Mouse (Mus musculus): ENCODE results near the gene Mpc1. TPM values are rescaled to one million over a fixed set of nuclear protein-coding genes. Genes with fewer than 3 reads are reported as not detected.

Gene Mpc1
- polyA plus RNA-seq (2017; shearing (Covaris generic)): 175 TPM

DNA sequence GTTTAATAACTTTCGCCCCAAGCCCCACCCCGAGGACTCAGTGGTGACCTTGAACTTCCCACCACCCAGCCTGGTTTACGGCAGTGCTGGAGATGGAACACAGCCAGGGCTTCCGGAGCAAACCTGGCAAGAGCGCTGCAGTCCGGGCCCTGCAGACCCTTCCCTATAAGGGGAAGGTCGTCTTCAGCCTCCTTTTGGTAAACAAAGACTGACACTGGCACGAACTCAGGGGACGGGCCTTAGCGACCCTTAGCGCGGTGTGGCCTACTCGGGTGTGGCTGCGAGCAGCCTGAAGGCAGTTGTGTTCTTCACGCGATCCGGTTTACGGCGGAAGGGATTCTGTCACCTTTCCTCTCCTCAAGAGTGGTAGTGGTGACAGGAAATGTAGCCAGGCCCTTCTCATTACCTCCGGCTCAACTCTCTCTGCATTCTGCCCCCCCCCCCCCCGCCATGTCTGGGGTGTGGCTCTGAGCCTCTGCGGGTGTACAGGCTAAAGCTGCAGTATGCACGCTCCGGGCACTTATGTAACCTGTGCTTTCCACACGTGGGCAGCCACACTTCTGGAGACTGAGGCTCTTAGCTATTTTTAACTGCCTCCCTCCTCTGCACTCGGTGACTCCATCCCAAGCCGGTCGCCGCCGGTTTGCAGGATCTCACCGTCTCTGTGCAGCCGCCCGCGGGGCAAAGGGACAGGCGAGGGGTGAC, at the start of gene Mpc1:
Gene Mpc1, plus strand, starts transcription at position 84 of the 705 bp plus-strand sequence.

DNA sequence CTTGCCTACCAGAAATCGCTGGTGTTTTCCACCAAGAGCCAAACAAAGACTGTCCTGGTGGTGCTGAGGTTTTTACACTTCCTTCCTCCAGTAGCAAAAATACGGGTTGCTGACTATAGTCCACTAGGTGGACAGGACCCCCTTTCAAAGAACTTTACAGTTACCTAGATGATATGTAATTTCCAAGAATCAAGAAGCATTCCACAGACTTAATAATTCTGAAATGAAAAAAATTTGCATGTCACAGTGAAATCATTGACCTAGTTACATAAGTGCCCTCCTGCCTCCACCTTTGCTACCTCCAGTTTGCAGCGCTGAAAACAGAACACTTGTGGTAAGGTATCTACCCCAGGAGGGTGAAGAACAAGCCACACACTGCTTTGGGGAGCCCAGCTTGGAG, 47.0 kb upstream of the Mpc1 start, which contains the start of gene Ccr6:
Gene Ccr6, plus strand, starts transcription at position 301 of the 400 bp plus-strand sequence.

DNA sequence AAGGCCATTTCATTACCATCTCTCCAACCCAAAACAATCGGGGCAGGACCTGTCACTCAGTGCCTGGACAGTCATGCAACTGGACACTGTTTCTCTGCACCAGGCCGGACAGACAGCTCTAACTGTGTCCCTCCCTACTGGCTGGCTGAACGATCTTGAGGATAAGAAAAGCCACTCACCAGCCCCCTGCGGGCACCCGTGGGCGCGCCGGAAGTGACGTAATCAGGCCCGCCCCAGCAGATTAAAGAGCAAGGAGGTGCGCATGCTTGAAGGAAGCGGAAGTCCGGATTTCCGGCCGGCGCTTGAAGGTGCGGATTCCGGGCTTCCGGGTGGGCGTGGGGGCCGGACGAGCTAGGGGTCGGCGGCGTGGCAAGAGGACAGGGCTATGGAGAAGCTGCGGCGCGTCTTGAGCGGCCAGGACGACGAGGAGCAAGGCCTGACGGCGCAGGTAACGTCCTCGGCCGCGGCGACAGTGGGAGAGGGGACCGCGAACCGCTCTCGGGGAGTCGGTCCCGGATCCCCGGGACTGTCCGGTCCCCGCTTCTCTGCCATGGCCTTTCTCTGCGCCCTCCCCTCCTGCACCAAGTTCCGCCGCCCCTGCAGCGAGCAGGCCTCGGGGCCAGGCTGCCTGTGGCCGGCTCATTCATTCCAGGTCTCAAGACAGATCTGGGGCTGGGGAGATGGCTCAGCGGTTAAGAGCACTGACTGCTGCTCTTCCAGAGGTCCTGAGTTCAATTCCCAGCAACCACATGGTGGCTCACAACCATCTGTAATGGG, 28.3 kb downstream of the Mpc1 start, which contains the start of gene Sft2d1:
Gene Sft2d1, plus strand, starts transcription at position 265 of the 777 bp plus-strand sequence.

DNA sequence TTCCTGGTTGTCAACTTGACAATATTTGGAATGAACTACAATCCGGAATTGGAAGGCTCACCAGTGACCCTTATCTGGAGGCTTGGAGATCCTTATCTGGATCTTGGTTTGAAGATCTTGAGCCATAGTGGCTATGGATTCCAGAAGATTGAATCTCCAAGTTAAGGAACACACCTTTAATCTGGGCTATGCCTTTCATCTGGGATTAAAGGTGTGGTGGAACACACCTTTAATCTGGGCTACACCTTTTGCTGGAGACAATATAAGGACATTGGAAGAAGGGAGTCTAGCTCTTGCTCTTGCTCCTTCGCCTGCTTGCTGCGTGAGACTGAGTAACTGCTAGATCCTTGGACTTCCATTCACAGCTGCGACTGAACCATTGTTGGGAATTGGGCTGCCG, 54.5 kb downstream of the Mpc1 start, which contains the start of gene Prr18:
Gene Prr18, plus strand, starts transcription at position 301 of the 400 bp plus-strand sequence.

Other genes starting within 250 kb of the Mpc1 start
- 0.27 TPM for gene Gm49673, start 135.1 kb upstream of the Mpc1 start, polyA plus RNA-seq (2017; shearing (Covaris generic))
- 32.8 TPM for gene Rnaset2a, start 134.8 kb upstream of the Mpc1 start, polyA plus RNA-seq (2017; shearing (Covaris generic))
- 25.5 TPM for gene Fgfr1op, start 117.4 kb upstream of the Mpc1 start, polyA plus RNA-seq (2017; shearing (Covaris generic))
- gene Ccr6, start 46.9 kb upstream of the Mpc1 start, polyA plus RNA-seq (2017; shearing (Covaris generic)): 8.8 TPM
- 196 TPM for gene Sft2d1, start 28.2 kb downstream of the Mpc1 start, polyA plus RNA-seq (2017; shearing (Covaris generic))
- gene Prr18, start 54.6 kb downstream of the Mpc1 start, polyA plus RNA-seq (2017; shearing (Covaris generic)): not detected
- gene T2, start 73.1 kb downstream of the Mpc1 start, polyA plus RNA-seq (2017; shearing (Covaris generic)): 0.82 TPM
- not detected for gene T, start 151.5 kb downstream of the Mpc1 start, polyA plus RNA-seq (2017; shearing (Covaris generic))
- 1.3 TPM for gene Pde10a, start 242.5 kb downstream of the Mpc1 start, polyA plus RNA-seq (2017; shearing (Covaris generic))

Measured in effector memory CD4-positive, alpha-beta T cell, adult 7 months (primary cell).